Mouse (Mus musculus) C2C12 (cell line): Measurements from ENCODE around the gene Tlr12. TPM values are rescaled to one million over a fixed set of nuclear protein-coding genes. Genes with fewer than 3 reads are reported as not detected.
"Not testable (repeated sequence)": the region's sequence is repeated elsewhere in the genome, so short reads cannot be mapped to it uniquely, and the experiment has no call there.

ENCODE experiments used
- H3K27me3 ChIP-seq: one replicate; pipeline ENCODE4 v1.6.1; 2011; ENCODE audit not compliant: control insufficient read depth, insufficient read depth, insufficient read length
- H3K36me3 ChIP-seq: one replicate; pipeline ENCODE4 v1.6.1; 2011; ENCODE audit not compliant: control insufficient read depth, insufficient read depth
- H3K4me3 ChIP-seq: one replicate; pipeline ENCODE4 v1.5.1; 2011; ENCODE audit warnings: mild to moderate bottlenecking, control low read depth; ENCODE audit not compliant: poor library complexity, insufficient read depth, severe bottlenecking
- H3K79me2 ChIP-seq: one replicate; pipeline ENCODE4 v1.6.1; 2011; ENCODE audit not compliant: control insufficient read depth, insufficient read depth
- H3K79me3 ChIP-seq: one replicate; pipeline ENCODE4 v1.6.1; 2011; ENCODE audit warnings: low read depth, control low read depth
- H3ac ChIP-seq: one replicate; pipeline ENCODE3; 2011; ENCODE audit warnings: low read depth; ENCODE audit not compliant: control insufficient read depth, insufficient read length
- CEBPB ChIP-seq: IDR thresholded peaks from one replicate; pipeline ENCODE4 v1.6.1; 2011; ENCODE audit warnings: low read depth, mild to moderate bottlenecking, control low read depth, moderate library complexity
- CTCF ChIP-seq: IDR thresholded peaks from one replicate; pipeline ENCODE4 v1.5.1; 2011; ENCODE audit not compliant: control insufficient read depth, insufficient read depth, insufficient read length
- FOSL1 ChIP-seq: IDR thresholded peaks from one replicate; pipeline ENCODE4 v1.8.0; 2011; ENCODE audit warnings: mild to moderate bottlenecking, low read length; ENCODE audit not compliant: poor library complexity, insufficient read depth, severe bottlenecking
- MAX ChIP-seq: IDR thresholded peaks from one replicate; pipeline ENCODE4 v1.6.1; 2011; ENCODE audit warnings: mild to moderate bottlenecking, control low read depth
- MYOD1 ChIP-seq: IDR thresholded peaks from one replicate; pipeline ENCODE4 v1.6.1; 2011; ENCODE audit warnings: low read depth; ENCODE audit not compliant: control insufficient read depth, insufficient read length
- MYOG ChIP-seq: IDR thresholded peaks from one replicate; pipeline ENCODE4 v1.6.1; 2011; ENCODE audit not compliant: control insufficient read depth, insufficient read length; ENCODE audit errors: extremely low read depth
- USF1 ChIP-seq: IDR thresholded peaks from one replicate; pipeline ENCODE4 v1.6.1; 2011; ENCODE audit warnings: low read depth, mild to moderate bottlenecking, control low read depth, moderate library complexity
- polyA plus RNA-seq: library from polyadenylated mRNA; unstranded; fragments of >200 nt; fragmentation: generic; extraction: Trizol; gene quantifications from one replicate; pipeline ENCODE4 v1.2.1, GENCODE M21; 2012; ENCODE audit warnings: missing spikeins

The Tlr12 gene
- polyA plus RNA-seq, 1 experiment, result not detected

- H3K4me3 ChIP-seq, result no peak overlapping the region
- no peaks in the 10 kb centered on the region for H3K79me2 ChIP-seq
- no peaks in the 10 kb centered on the region for H3K36me3 ChIP-seq
- TF ChIP-seq CTCF, result no peak
- TF ChIP-seq MAX, result no peak
- no peak for TF ChIP-seq MYOD1
- no peak for TF ChIP-seq FOSL1
- no peak for TF ChIP-seq MYOG
- TF ChIP-seq CEBPB, result no peak
- no peaks in the 10 kb centered on the region for H3K27me3 ChIP-seq
- no peak overlapping the region for H3ac ChIP-seq
- H3K79me3 ChIP-seq, result no peaks in the 10 kb centered on the region
Measured at GRCm38 (mm10) chr4:128620572-128620971, 2.2 kb upstream of the Tlr12 start.

DNA sequence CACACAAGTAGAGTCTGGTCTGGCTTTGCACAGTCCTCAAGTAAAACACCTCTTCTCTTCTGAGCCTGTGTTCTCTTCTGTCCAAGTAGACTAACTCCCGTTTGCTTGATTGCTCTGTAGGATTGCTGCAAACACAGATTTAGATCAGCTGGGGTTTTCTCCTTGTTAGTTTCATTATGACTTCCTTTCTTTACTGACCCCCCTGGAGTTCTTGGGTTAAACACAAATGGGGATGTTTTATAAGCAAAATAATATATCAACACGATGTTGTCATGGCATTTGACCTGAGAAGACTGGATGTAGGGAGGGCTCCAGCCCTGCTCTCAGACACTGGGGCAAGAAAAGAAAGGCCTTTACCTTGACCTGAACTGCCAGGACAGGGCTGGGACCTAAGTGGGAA is 544 bp upstream of the Tlr12 start:
- TF ChIP-seq USF1 (no peak), MYOD1 (no peak), CTCF (no peak), MYOG (no peak), MAX (no peak), CEBPB (no peak), FOSL1 (no peak)
- H3K79me2 ChIP-seq, result no peaks in the 10 kb centered on the region
- H3K36me3 ChIP-seq, result no peaks in the 10 kb centered on the region
- H3K27me3 ChIP-seq, result no peaks in the 10 kb centered on the region
- H3K4me3 ChIP-seq, result no peak overlapping the region
- no peak overlapping the region for H3ac ChIP-seq
- no peaks in the 10 kb centered on the region for H3K79me3 ChIP-seq

DNA sequence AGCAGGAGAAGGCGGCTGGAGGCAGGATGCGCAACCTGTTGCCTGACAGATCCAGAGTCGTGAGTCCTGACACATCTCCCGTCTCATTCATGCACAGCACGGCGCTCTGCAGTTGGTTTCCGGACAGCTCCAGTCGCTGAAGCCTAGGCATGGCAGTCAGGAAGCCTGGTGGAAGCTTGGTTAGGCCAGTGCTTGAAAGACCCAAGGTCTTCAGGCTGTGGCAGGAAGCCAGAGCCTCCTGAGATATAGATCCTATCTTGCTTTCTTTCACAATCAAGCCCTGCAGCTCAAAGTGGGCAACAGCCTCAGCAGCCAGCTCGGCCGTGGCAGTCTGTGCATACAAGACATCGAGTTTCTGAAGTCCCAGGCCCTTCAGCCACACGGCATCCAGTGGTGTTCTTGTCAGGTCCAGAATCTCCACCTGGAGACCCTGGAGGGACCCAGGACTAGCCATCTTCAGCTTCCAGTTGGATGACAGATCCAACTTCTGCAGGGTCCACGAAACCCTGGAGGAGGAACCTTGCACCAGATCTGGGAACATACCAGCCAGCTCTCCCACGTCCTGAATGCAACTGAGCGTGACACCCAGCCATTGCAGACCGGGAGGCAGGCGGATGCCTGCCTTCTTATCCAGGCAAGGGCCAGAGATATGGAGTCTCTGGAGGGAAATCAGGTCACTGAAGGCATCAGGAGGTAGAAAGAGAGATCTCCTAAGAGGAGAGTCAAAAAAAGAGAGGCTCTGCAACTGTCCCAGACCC is 877 bp downstream of the Tlr12 start:
- no peak for TF ChIP-seq MYOD1
- no peak for TF ChIP-seq CTCF
- Histone ChIP-seq H3K36me3 (no peaks in the 10 kb centered on the region), H3K27me3 (no peaks in the 10 kb centered on the region), H3K4me3 (no peak overlapping the region), H3K79me3 (no peaks in the 10 kb centered on the region), H3K79me2 (no peaks in the 10 kb centered on the region), H3ac (no peak overlapping the region)

DNA sequence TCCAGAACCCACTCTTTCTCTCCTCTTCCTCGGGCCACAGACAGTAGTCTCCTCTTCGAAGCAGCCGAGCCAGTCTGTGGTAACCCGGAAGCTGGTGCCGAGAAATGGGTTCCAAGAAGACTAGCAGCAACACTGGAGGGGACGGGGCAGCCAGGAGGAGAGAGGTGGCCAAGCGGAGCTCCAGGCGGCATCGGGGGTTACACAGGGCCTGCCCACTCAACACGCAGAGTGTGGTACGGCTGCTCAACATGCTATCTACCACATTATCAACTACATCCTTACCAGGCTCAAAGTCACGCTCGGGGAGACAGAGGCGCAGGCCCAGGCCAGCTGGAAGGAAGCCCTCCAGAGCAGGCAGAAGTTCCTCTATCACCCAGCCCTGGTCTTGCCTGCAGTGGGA is 2.7 kb downstream of the Tlr12 start:
- Histone ChIP-seq H3ac (no peak overlapping the region), H3K79me2 (no peaks in the 10 kb centered on the region), H3K4me3 (no peak overlapping the region), H3K79me3 (no peaks in the 10 kb centered on the region), H3K27me3 (no peaks in the 10 kb centered on the region), H3K36me3 (no peaks in the 10 kb centered on the region)
- TF ChIP-seq MYOG, result no peak
- TF ChIP-seq MYOD1, result no peak
- no peak for TF ChIP-seq CEBPB
- no peak for TF ChIP-seq MAX
- TF ChIP-seq USF1, result no peak
- no peak for TF ChIP-seq CTCF
- no peak for TF ChIP-seq FOSL1

DNA sequence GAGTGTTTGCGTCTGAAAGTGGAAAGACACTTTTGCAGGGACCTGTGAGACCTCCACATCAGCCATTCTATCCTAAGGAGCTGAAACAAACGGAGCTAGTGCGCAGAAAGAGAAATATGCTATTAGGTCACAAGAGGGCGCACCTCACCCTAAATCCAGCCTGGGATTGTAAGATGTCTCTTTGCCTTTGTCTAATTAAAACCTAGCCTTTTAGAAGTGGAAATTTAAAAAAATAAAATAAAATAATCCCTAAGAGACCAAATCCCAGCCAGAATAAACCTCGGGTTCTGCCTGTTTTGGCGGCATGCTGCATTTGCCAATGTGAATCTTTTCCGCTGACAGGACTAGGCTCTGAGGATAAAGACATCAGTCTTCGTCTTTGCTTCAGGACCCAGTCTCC is 5.1 kb downstream of the Tlr12 start:
- no peaks in the 10 kb centered on the region for H3K79me2 ChIP-seq
- no peaks in the 10 kb centered on the region for H3K27me3 ChIP-seq
- no peak overlapping the region for H3K4me3 ChIP-seq
- TF ChIP-seq FOSL1 (no peak), MAX (no peak), MYOD1 (no peak), USF1 (no peak), CEBPB (no peak), CTCF (peak; percentile 33), MYOG (no peak)
- H3K79me3 ChIP-seq, result no peaks in the 10 kb centered on the region
- no peaks in the 10 kb centered on the region for H3K36me3 ChIP-seq
- H3ac ChIP-seq, result no peak overlapping the region

- not testable (repeated sequence) for H3ac ChIP-seq, H3K79me2 ChIP-seq, H3K4me3 ChIP-seq, H3K36me3 ChIP-seq, H3K27me3 ChIP-seq, H3K79me3 ChIP-seq
Measured at GRCm38 (mm10) chr4:128611726-128612125, 6.7 kb downstream of the Tlr12 start.
